Mouse (Mus musculus): ENCODE measurements around the gene Pheta2. TPM values are rescaled to one million over a fixed set of nuclear protein-coding genes. Genes with fewer than 3 reads are reported as not detected.

Pheta2 gene
- total and polyA plus RNA-seq, 3 experiments: 0.08 TPM; not detected in 2

DNA sequence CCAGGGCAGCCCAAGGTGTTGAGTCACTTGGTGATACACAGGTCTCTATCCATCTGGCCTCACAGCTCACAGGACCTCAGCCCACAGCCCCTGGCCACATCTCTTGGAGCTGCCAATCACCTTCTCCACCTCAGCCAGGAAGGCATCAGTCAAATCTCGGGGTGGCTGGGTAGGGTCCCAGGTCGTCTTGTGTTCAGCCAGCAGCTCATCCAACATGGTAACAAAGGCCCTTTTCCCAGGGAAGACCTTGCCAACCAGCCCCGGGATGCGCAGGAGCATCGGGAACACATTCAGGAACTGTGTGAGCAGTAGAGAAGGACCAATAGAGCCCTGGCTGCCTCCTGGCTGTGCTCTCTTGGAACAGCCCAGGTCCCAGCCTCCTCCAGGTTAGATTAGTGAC is 34.2 kb downstream of the Pheta2 start:
- peaks cover 69% of the 10 kb centered on the region for H3K27me3 ChIP-seq (replicated peaks)
- no peak overlapping the region for H3K4me3 ChIP-seq (replicated peaks in 1 of 3; ENCODE audit: low read depth in 2 of 3, low read length in 2 of 3, poor library complexity in 1 of 3)
- dilution Hi-C loops (cut with MboI; ENCODE audit: extremely low pct_ligation_motif_present, extremely low pct_unique_long_range_greater_than_20kb, low sequenced_read_pairs): no loop called here
- no peak for DNase-seq (ENCODE audit: extremely low read depth)
- H3K79me2 ChIP-seq (replicated peaks; ENCODE audit: control insufficient read depth, extremely low read depth, insufficient read depth, poor library complexity, severe bottlenecking): no peaks in the 10 kb centered on the region
- TF ChIP-seq GABPA (IDR thresholded peaks at IDR 0.05; ENCODE audit: insufficient replicate concordance, low read depth, low read length) (no peak), JUND (conservative IDR thresholded peaks at IDR 0.05; ENCODE audit: low read depth, low read length) (no peak), IRF4 (IDR thresholded peaks at IDR 0.05; ENCODE audit: low read depth, low read length) (no peak), CHD2 (IDR thresholded peaks at IDR 0.05; ENCODE audit: low read length) (no peak), EP300 (IDR thresholded peaks at IDR 0.05; ENCODE audit: low read length) (no peak), E2F4 (IDR thresholded peaks at IDR 0.05; ENCODE audit: insufficient replicate concordance, low read depth, low read length) (no peak), TCF12 (IDR thresholded peaks at IDR 0.05; ENCODE audit: low read depth, low read length) (no peak), ETS1 (conservative IDR thresholded peaks at IDR 0.05; ENCODE audit: low read depth, low read length) (no peak), NELFE (IDR thresholded peaks at IDR 0.05; ENCODE audit: low read depth, low read length) (no peak), ZC3H11A (IDR thresholded peaks at IDR 0.05; ENCODE audit: low read depth, low read length) (no peak), CTCF (conservative IDR thresholded peaks at IDR 0.05 in 1 of 2, IDR thresholded peaks at IDR 0.05 in 1 of 2; ENCODE audit: low read depth in 2 of 2, low read length in 2 of 2) (no peak), ZNF384 (IDR thresholded peaks at IDR 0.05; ENCODE audit: low read depth, low read length) (no peak), UBTF (IDR thresholded peaks at IDR 0.05; ENCODE audit: low read depth, low read length) (no peak), BHLHE40 (IDR thresholded peaks at IDR 0.05; ENCODE audit: low read depth, low read length) (no peak), HCFC1 (IDR thresholded peaks at IDR 0.05; ENCODE audit: low read depth, low read length) (no peak), TBP (conservative IDR thresholded peaks at IDR 0.05; ENCODE audit: low read depth, low read length) (no peak), NRF1 (IDR thresholded peaks at IDR 0.05; ENCODE audit: low read depth, low read length) (no peak), USF1 (IDR thresholded peaks at IDR 0.05; ENCODE audit: low read depth, low read length) (no peak), RCOR1 (conservative IDR thresholded peaks at IDR 0.05; ENCODE audit: low read depth, low read length) (no peak), ELF1 (IDR thresholded peaks at IDR 0.05; ENCODE audit: low read depth, low read length) (no peak)
- H3K36me3 ChIP-seq (replicated peaks in 1 of 2; ENCODE audit: control insufficient read depth in 1 of 2, insufficient read depth in 1 of 2, low read length in 1 of 2): no peaks in the 10 kb centered on the region
- H3K9ac ChIP-seq (ENCODE audit: insufficient read depth, low read depth): no peak overlapping the region
- H3K27ac ChIP-seq (ENCODE audit: insufficient read depth, low read depth): no peak overlapping the region
- no peak overlapping the region for H3K4me2 ChIP-seq (ENCODE audit: insufficient read depth, low read depth, poor library complexity, severe bottlenecking)
- in situ Hi-C loops (cut with MboI; ENCODE audit: low pct_ligation_motif_present, low pct_unique_long_range_greater_than_20kb, low sequenced_read_pairs): no loop called here
- peaks cover 0 to 8% of the 10 kb centered on the region in 2 experiments; a peak in 2 of 4 replicates for H3K4me1 ChIP-seq (ENCODE audit: control insufficient read depth in 1 of 2, insufficient read depth in 2 of 2)
- no peaks in the 10 kb centered on the region for H3K9me3 ChIP-seq (replicated peaks; ENCODE audit: low read length)

DNA sequence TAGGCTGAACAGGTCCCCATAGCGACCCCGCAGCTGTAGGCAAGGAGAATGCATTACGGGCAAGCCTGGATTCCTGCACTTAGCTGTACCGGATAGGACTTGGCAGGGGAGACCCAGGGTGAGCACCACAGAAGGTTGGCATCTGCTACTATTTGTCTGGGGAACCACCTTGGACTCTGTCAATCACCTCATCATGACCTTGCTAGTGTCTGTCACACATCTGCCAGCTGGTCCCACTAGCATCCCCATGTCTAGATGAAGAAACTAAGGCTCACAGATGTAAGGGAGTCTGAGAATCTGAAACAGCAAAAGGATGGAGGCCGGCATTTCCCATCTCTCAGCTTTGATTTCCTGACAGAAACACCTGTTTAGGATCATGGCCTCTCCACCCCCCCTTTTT is 35.7 kb downstream of the Pheta2 start:
- H3K9me3 ChIP-seq (replicated peaks; ENCODE audit: low read length): no peaks in the 10 kb centered on the region
- H3K9ac ChIP-seq (ENCODE audit: insufficient read depth, low read depth): no peak overlapping the region
- TF ChIP-seq KAT2A (IDR thresholded peaks at IDR 0.05; ENCODE audit: insufficient replicate concordance, low read length): no peak
- no peak for TF ChIP-seq EP300 (IDR thresholded peaks at IDR 0.05; ENCODE audit: low read length)
- TF ChIP-seq IRF4 (IDR thresholded peaks at IDR 0.05; ENCODE audit: low read depth, low read length): no peak
- no peak for TF ChIP-seq NRF1 (IDR thresholded peaks at IDR 0.05; ENCODE audit: low read depth, low read length)
- TF ChIP-seq MXI1 (IDR thresholded peaks at IDR 0.05; ENCODE audit: low read depth, low read length): no peak
- no peak for TF ChIP-seq SMC3 (IDR thresholded peaks at IDR 0.05; ENCODE audit: low read depth, low read length)
- no peak for TF ChIP-seq ZC3H11A (IDR thresholded peaks at IDR 0.05; ENCODE audit: low read depth, low read length)
- no peak overlapping the region for H3K4me3 ChIP-seq (replicated peaks in 1 of 3; ENCODE audit: low read depth in 2 of 3, low read length in 2 of 3, poor library complexity in 1 of 3)
- H3K79me2 ChIP-seq (replicated peaks; ENCODE audit: control insufficient read depth, extremely low read depth, insufficient read depth, poor library complexity, severe bottlenecking): no peaks in the 10 kb centered on the region
- peaks cover 81% of the 10 kb centered on the region for H3K27me3 ChIP-seq (replicated peaks)
- no peak overlapping the region for H3K4me2 ChIP-seq (ENCODE audit: insufficient read depth, low read depth, poor library complexity, severe bottlenecking)
- H3K36me3 ChIP-seq (replicated peaks in 1 of 2; ENCODE audit: control insufficient read depth in 1 of 2, insufficient read depth in 1 of 2, low read length in 1 of 2): no peaks in the 10 kb centered on the region
- in situ Hi-C loops (cut with MboI; ENCODE audit: low pct_ligation_motif_present, low pct_unique_long_range_greater_than_20kb, low sequenced_read_pairs): no loop called here
- dilution Hi-C loops (cut with MboI; ENCODE audit: extremely low pct_ligation_motif_present, extremely low pct_unique_long_range_greater_than_20kb, low sequenced_read_pairs): no loop called here
- DNase-seq (ENCODE audit: extremely low read depth): no peak
- H3K27ac ChIP-seq (ENCODE audit: insufficient read depth, low read depth): no peak overlapping the region
- peaks cover 0 to 9% of the 10 kb centered on the region in 2 experiments; a peak in 2 of 4 replicates for H3K4me1 ChIP-seq (ENCODE audit: control insufficient read depth in 1 of 2, insufficient read depth in 2 of 2)
